Mouse (Mus musculus): Measurements from ENCODE around the gene Itgb6. TPM values are rescaled to one million over a fixed set of nuclear protein-coding genes. Genes with fewer than 3 reads are reported as not detected.

The Itgb6 gene
- 0.02 TPM in 1 of 2 replicates, not detected in the other for polyA plus RNA-seq (2012; rRNA removed)

DNA sequence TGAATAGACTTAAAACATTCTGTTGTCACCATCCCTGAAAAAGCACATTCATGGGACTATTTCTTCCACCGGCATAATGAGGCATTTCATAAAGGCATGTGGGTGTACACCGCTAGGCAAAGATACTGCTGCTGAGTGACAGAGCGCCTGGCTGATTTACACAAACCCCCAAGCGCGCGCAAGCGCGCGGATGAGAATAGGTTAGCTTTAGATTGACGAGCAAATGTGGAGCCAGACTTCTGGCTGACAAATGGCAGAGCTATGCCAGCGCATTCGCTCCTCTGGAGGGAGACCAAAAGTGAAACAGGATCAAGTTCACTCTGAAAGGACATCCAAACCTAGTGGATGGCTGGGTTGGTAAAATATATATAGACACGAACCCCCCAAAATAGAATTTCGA is at the start of gene Itgb6:
Gene Itgb6 (minus strand): TSS at position 130 of the 400 bp plus-strand sequence.
- Histone ChIP-seq H3K27me3 (ENCODE audit: control insufficient read depth, insufficient read depth, low read length) (no peaks in the 10 kb centered on the region), H3K4me1 (ENCODE audit: control insufficient read depth, insufficient read depth, low read length) (no peaks in the 10 kb centered on the region; the same call in 1 of the 2 replicates), H3K4me3 (ENCODE audit: control insufficient read depth, low read depth, low read length) (no peak within 1 kb of the TSS), H3K27ac (ENCODE audit: control insufficient read depth, insufficient read depth, low read depth, low read length) (no peak within 1 kb of the TSS), H3K36me3 (ENCODE audit: control insufficient read depth, insufficient read depth, low read length) (no peaks in the 10 kb centered on the region)
- TF ChIP-seq CTCF (IDR thresholded peaks at IDR 0.05; ENCODE audit: control insufficient read depth, insufficient read depth, insufficient replicate concordance, low read depth, low read length) = no peak
- no peak for TF ChIP-seq POLR2A (IDR thresholded peaks at IDR 0.05; ENCODE audit: control insufficient read depth, low read depth, low read length)

DNA sequence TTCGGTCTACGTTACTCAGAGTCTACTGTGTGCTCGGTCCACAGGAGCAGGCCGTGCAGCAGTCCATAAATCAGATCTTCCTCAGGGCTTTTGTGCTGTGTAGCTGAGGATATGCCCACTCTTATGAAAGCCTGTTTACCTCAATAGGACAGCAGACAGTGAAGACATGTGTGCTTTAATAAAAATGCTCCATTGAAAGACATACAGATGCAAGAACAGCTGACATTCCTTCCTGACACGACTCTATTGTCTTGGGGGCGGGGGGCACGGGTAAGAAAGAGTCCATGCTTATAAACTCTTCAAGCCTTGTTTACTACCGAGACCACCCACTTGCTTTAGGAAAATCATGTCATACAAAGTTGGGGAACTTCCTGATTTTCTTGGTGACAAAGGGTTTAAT is 44.0 kb upstream of the Itgb6 start:
- TF ChIP-seq POLR2A (IDR thresholded peaks at IDR 0.05; ENCODE audit: control insufficient read depth, low read depth, low read length) (no peak), CTCF (IDR thresholded peaks at IDR 0.05; ENCODE audit: control insufficient read depth, insufficient read depth, insufficient replicate concordance, low read depth, low read length) (no peak)
- Histone ChIP-seq H3K27ac (ENCODE audit: control insufficient read depth, insufficient read depth, low read depth, low read length) (no peak overlapping the region), H3K27me3 (ENCODE audit: control insufficient read depth, insufficient read depth, low read length) (no peaks in the 10 kb centered on the region), H3K4me3 (ENCODE audit: control insufficient read depth, low read depth, low read length) (no peak overlapping the region), H3K36me3 (ENCODE audit: control insufficient read depth, insufficient read depth, low read length) (no peaks in the 10 kb centered on the region), H3K4me1 (ENCODE audit: control insufficient read depth, insufficient read depth, low read length) (no peaks in the 10 kb centered on the region)

DNA sequence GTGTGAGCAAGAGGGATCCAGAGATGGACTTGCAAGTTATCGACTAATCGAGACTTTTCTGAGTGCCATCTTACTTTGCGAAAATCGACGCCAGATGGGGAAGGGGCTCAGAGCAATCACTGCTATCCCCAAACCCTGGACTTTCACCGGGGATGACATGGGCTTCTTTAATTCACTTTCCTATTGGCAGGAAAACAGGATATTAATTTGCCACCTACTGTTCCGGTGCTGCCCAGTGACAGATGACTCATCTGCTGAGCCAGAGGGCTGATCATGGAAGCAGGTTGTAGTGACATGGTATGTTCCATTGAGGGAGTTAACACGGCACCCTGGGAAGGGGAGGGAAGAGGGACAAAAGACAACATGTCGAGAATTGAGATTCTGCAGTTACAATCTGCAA is 33.8 kb upstream of the Itgb6 start:
- TF ChIP-seq POLR2A (IDR thresholded peaks at IDR 0.05; ENCODE audit: control insufficient read depth, low read depth, low read length) (no peak), CTCF (IDR thresholded peaks at IDR 0.05; ENCODE audit: control insufficient read depth, insufficient read depth, insufficient replicate concordance, low read depth, low read length) (no peak)
- no peak overlapping the region for H3K27ac ChIP-seq (ENCODE audit: control insufficient read depth, insufficient read depth, low read depth, low read length)
- no peak overlapping the region for H3K4me3 ChIP-seq (ENCODE audit: control insufficient read depth, low read depth, low read length)
- no peaks in the 10 kb centered on the region for H3K36me3 ChIP-seq (ENCODE audit: control insufficient read depth, insufficient read depth, low read length)
- H3K27me3 ChIP-seq (ENCODE audit: control insufficient read depth, insufficient read depth, low read length) = no peaks in the 10 kb centered on the region
- H3K4me1 ChIP-seq (ENCODE audit: control insufficient read depth, insufficient read depth, low read length) = no peaks in the 10 kb centered on the region

DNA sequence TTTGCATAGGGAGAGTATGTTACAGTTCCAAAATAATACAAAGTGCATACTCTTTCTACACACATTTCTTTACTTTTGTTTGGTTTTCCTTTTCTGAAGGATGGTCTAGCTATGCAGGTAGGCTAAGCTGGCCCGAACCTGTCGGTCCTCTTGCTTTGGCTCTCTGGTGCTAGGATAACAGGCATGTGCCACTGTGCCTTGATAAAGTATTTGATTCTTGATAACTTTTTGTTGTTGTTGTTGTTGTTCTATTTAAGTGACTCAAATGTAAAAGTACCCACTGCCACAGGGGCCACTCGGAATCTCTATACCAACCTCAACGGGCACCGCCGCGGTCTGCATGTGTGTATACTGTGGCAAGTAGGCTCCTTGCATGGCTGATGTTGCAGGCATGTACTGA is 32.7 kb upstream of the Itgb6 start:
- Histone ChIP-seq H3K27ac (ENCODE audit: control insufficient read depth, insufficient read depth, low read depth, low read length) (no peak overlapping the region), H3K36me3 (ENCODE audit: control insufficient read depth, insufficient read depth, low read length) (no peaks in the 10 kb centered on the region), H3K4me1 (ENCODE audit: control insufficient read depth, insufficient read depth, low read length) (no peaks in the 10 kb centered on the region), H3K27me3 (ENCODE audit: control insufficient read depth, insufficient read depth, low read length) (no peaks in the 10 kb centered on the region), H3K4me3 (ENCODE audit: control insufficient read depth, low read depth, low read length) (no peak overlapping the region)
- TF ChIP-seq POLR2A (IDR thresholded peaks at IDR 0.05; ENCODE audit: control insufficient read depth, low read depth, low read length) (no peak), CTCF (IDR thresholded peaks at IDR 0.05; ENCODE audit: control insufficient read depth, insufficient read depth, insufficient replicate concordance, low read depth, low read length) (no peak)

DNA sequence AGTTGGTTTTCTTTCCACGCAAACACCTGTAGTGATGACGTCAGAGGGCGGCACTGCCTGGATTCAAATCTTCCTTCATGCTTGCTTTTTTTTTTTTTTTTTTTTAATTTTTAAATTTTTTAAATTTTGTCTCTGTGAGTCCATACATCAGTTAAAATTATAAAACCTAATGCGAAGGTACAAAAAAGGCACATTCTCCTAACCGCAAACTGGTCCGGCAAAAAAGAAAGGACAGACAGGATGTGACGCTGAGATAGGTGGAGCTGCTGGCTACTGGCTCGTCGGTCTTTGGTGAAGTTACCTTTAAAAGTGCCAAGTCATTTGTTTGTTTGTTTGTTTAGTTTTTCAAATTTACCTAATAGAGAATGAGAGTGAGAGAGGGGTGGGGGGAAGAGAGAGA is 28.8 kb upstream of the Itgb6 start:
- TF ChIP-seq POLR2A (IDR thresholded peaks at IDR 0.05; ENCODE audit: control insufficient read depth, low read depth, low read length) (no peak), CTCF (IDR thresholded peaks at IDR 0.05; ENCODE audit: control insufficient read depth, insufficient read depth, insufficient replicate concordance, low read depth, low read length) (no peak)
- no peak overlapping the region for H3K4me3 ChIP-seq (ENCODE audit: control insufficient read depth, low read depth, low read length)
- no peaks in the 10 kb centered on the region for H3K36me3 ChIP-seq (ENCODE audit: control insufficient read depth, insufficient read depth, low read length)
- no peak overlapping the region for H3K27ac ChIP-seq (ENCODE audit: control insufficient read depth, insufficient read depth, low read depth, low read length)
- H3K27me3 ChIP-seq (ENCODE audit: control insufficient read depth, insufficient read depth, low read length) = no peaks in the 10 kb centered on the region
- no peaks in the 10 kb centered on the region for H3K4me1 ChIP-seq (ENCODE audit: control insufficient read depth, insufficient read depth, low read length)

DNA sequence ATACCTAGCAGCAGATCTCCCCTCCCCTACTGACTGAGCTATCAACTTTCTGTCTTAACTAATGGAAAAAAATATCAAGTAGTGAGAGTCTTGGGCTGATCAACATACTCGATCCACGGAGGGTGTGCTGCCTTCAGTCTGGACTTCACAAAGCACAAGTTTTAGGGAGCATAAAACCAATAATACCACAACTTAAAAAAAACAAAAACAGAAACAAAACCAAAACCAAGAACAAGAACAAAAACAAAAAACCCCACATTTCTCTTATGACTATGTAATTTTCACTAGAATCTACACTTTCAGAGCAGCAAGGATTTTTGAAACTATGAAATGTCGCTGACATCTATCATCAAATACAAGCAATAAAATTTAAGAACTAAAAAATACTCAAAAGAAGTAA is 28.1 kb upstream of the Itgb6 start:
- TF ChIP-seq POLR2A (IDR thresholded peaks at IDR 0.05; ENCODE audit: control insufficient read depth, low read depth, low read length) (no peak), CTCF (IDR thresholded peaks at IDR 0.05; ENCODE audit: control insufficient read depth, insufficient read depth, insufficient replicate concordance, low read depth, low read length) (no peak)

DNA sequence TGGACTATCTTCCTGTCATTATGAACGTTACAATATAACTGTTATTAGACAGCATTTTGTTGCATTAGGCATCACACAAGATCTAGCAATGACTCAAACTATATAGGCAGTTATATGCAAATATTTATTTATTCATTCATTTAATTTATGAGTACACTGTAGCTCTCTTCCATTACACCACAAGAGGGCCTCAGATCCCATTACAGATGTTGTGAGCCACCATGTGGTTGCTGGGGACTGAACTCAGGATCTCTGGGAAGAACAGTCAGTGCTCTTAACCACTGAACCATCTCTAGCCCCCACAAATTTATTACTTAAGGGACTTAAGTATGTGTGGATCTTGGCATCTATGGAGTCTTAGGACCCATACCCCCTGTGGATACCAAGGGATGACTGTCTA is 26.1 kb upstream of the Itgb6 start:
- H3K36me3 ChIP-seq (ENCODE audit: control insufficient read depth, insufficient read depth, low read length) = no peaks in the 10 kb centered on the region

More for the DNA sequence above, 28.1 kb upstream of the Itgb6 start:
- Histone ChIP-seq H3K27ac (ENCODE audit: control insufficient read depth, insufficient read depth, low read depth, low read length) (no peak overlapping the region), H3K4me1 (ENCODE audit: control insufficient read depth, insufficient read depth, low read length) (no peaks in the 10 kb centered on the region), H3K27me3 (ENCODE audit: control insufficient read depth, insufficient read depth, low read length) (no peaks in the 10 kb centered on the region), H3K4me3 (ENCODE audit: control insufficient read depth, low read depth, low read length) (no peak overlapping the region), H3K36me3 (ENCODE audit: control insufficient read depth, insufficient read depth, low read length) (no peaks in the 10 kb centered on the region)

GRCm38 (mm10) chr2:60747590-60747989 is 25.1 kb upstream of the Itgb6 start:
- Histone ChIP-seq H3K4me1 (ENCODE audit: control insufficient read depth, insufficient read depth, low read length) (no peaks in the 10 kb centered on the region), H3K4me3 (ENCODE audit: control insufficient read depth, low read depth, low read length) (no peak overlapping the region), H3K36me3 (ENCODE audit: control insufficient read depth, insufficient read depth, low read length) (no peaks in the 10 kb centered on the region), H3K27ac (ENCODE audit: control insufficient read depth, insufficient read depth, low read depth, low read length) (no peak overlapping the region), H3K27me3 (ENCODE audit: control insufficient read depth, insufficient read depth, low read length) (no peaks in the 10 kb centered on the region)
- TF ChIP-seq CTCF (IDR thresholded peaks at IDR 0.05; ENCODE audit: control insufficient read depth, insufficient read depth, insufficient replicate concordance, low read depth, low read length) (no peak), POLR2A (IDR thresholded peaks at IDR 0.05; ENCODE audit: control insufficient read depth, low read depth, low read length) (no peak)

More for the DNA sequence above, 26.1 kb upstream of the Itgb6 start:
- H3K27ac ChIP-seq (ENCODE audit: control insufficient read depth, insufficient read depth, low read depth, low read length) = no peak overlapping the region
- TF ChIP-seq CTCF (IDR thresholded peaks at IDR 0.05; ENCODE audit: control insufficient read depth, insufficient read depth, insufficient replicate concordance, low read depth, low read length) (no peak), POLR2A (IDR thresholded peaks at IDR 0.05; ENCODE audit: control insufficient read depth, low read depth, low read length) (no peak)
- no peaks in the 10 kb centered on the region for H3K4me1 ChIP-seq (ENCODE audit: control insufficient read depth, insufficient read depth, low read length)
- H3K27me3 ChIP-seq (ENCODE audit: control insufficient read depth, insufficient read depth, low read length) = no peaks in the 10 kb centered on the region
- no peak overlapping the region for H3K4me3 ChIP-seq (ENCODE audit: control insufficient read depth, low read depth, low read length)
